9 mouse cellular contexts compared by ENCODE assay signal in the genomic region with DNA sequence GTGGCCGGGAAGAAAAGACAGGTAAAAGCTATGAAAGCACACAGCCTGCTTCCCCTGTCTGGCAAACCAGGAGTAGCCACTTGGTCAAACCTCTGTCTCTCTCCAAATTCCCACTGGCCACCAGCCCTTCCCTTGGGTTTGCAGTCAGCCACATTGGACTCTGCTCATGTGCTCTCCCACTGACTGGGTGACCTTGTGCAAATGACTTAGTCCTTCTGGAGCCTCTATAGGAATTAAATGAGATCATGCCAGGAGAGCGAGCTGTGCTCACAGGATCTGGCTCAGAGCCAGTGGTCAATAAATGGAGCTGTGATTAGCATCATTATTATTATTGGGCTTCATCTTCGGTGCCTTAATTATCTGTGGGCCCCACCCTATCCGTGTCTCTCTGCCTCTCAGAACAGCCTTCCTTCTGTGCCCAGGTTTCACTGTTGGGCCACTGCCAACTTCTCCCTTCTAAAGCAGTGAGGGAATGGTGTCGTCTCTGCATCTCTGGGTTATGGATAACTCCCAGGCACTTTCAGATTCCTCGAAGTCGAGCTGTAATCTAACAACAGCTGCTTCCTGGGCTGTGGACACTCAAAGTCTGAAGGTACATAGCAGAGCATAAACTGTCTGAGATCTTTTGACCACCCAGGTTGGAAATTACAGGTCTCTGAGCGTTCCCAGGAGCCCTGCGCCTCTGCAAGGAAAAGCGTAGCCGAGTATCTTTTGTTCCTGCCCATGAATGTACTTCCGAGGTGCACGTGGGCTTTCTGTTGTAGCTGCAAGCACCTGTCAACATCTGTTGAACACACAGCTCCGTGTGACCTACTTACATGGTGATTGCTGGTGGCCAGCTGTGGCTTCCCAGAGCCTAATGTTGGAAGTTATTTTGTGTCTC.
DNase-seq lines count a peak whose midpoint lies in the region; ATAC-seq lines count a peak whose summit lies in the region.
"Had no signal": no experiment of that assay in that cellular context is flagged by ENCODE, and none has a peak within 500 bp of the region (broad histone marks: within the 10 kb centered on the region; RNA-seq: fewer than 3 reads in every experiment).

No protein-coding gene starts in this region.

- ATAC-seq in kidney, embryonic 15.5 days (replicated peaks; ENCODE audit: low FRiP score), result no peak
- ATAC-seq: Patski had no signal

- WGBS in kidney, embryonic 15.5 days, result 70% methylated on average over 14 of the region's 14 CpGs

- H3K4me3 ChIP-seq in kidney, embryonic 15.5 days (replicated peaks), result no peak overlapping the region
- H3K4me3 ChIP-seq: embryonic facial prominence, embryonic 15.5 days had no signal

- no peak overlapping the region for H3K27ac ChIP-seq in kidney, embryonic 15.5 days
- H3K27ac ChIP-seq: embryonic facial prominence, embryonic 15.5 days had no signal

- no peaks in the 10 kb centered on the region for H3K36me3 ChIP-seq in kidney, embryonic 15.5 days
- H3K36me3 ChIP-seq: embryonic facial prominence, embryonic 15.5 days had no signal

- no peak overlapping the region for H3K4me2 ChIP-seq in kidney, embryonic 15.5 days
- H3K4me2 ChIP-seq: embryonic facial prominence, embryonic 15.5 days had no signal

- no peak overlapping the region for H3K9ac ChIP-seq in kidney, embryonic 15.5 days
- H3K9ac ChIP-seq: embryonic facial prominence, embryonic 15.5 days had no signal

- H3K9me3 ChIP-seq in kidney, embryonic 15.5 days (replicated peaks), result no peaks in the 10 kb centered on the region
- H3K9me3 ChIP-seq: embryonic facial prominence, embryonic 15.5 days had no signal

- H3K4me1 ChIP-seq in kidney, embryonic 15.5 days, result 0 out of 2 replicates have a peak, but pooled peaks cover 5% of the 10 kb centered on the region
- H3K4me1 ChIP-seq: embryonic facial prominence, embryonic 15.5 days had no signal

- no peaks in the 10 kb centered on the region for H3K27me3 ChIP-seq in kidney, embryonic 15.5 days
- H3K27me3 ChIP-seq: embryonic facial prominence, embryonic 15.5 days; Patski had no signal

- peak; percentile 35 for DNase-seq in kidney, adult 11 months
- DNase-seq in brain, adult 2 months (ENCODE audit: low read depth, low spot score), result peak; percentile 50
- DNase-seq in cerebellum, postnatal 10 days, result peak; percentile 65 to 67
- DNase-seq in retina, postnatal 1 day, result peak; percentile 73
- no peak for DNase-seq in gastrocnemius, postnatal 4 days (ENCODE audit: low spot score in 2 of 2)
- no peak for DNase-seq in spleen, postnatal 36 days (ENCODE audit: low spot score in 2 of 2)

Comparison
In these comparisons a context has a peak if more than half of its experiments do, and no peak if none do; other contexts are left out.
1. DNase-seq: peak in kidney, adult 11 months (single experiment), brain, adult 2 months (single experiment), cerebellum, postnatal 10 days (2 of 2) and retina, postnatal 1 day (single experiment); none in gastrocnemius, postnatal 4 days (0 of 2) and spleen, postnatal 36 days (0 of 2).